Mouse (Mus musculus) midbrain, embryonic 13.5 days (tissue): Measurements from ENCODE around the gene Foxa2. TPM values are rescaled to one million over a fixed set of nuclear protein-coding genes. Genes with fewer than 3 reads are reported as not detected.

Experiments used
- microRNA-seq: library from miRNA; unstranded; fragments of <30 nt; microRNA quantifications from one replicate; pipeline ENCODE4, GENCODE M21; 2016
- polyA plus RNA-seq: library from polyadenylated mRNA; unstranded; fragments of >200 nt; fragmentation: Nextera tagmentation; extraction: Ambion mirVana; gene quantifications from 2 replicates; pipeline ENCODE4 v1.2.1, GENCODE M21; 2015

Foxa2 gene
- polyA plus RNA-seq, 1 experiment from 2014 or later, result 9.2 TPM

Small RNA genes within 50 kb of the gene (microRNA-seq; reads per million reads assigned to microRNA genes)
- not detected for gene Gm27420
